Mouse (Mus musculus): Measurements from ENCODE around the gene Mien1.

The Mien1 gene

DNA sequence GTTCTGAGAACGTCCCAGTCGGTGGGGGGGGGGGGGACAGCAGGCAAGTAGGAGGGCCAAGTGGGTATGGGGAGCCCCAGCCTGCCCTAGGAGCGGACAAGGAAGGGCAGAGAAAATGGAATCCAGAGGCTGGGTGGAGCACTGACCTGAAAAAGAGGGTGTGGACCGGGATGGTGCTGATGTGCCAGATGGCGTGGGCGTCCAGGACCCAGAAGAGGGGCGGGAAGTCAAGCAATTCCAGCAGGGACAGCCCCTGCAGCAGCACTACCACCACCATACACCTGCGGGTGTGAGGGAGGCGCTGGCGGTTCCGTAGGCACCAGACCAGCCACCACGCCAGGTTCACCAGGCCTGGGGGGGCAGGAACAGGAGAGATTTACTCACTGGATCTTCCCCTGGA lies 48.6 kb downstream of the Mien1 start:
- DNase-seq (ENCODE audit: inconsistent age in 2 of 2, low spot score in 1 of 2): peak in 1 of 2 experiments; percentile 26

GRCm38 (mm10) chr11:98389221-98389780 lies 49.5 kb downstream of the Mien1 start:
- DNase-seq (ENCODE audit: inconsistent age in 2 of 2, low spot score in 1 of 2): peak; percentile 52 to 73

GRCm38 (mm10) chr11:98388282-98388681 lies 50.5 kb downstream of the Mien1 start:
- DNase-seq (ENCODE audit: inconsistent age in 2 of 2, low spot score in 1 of 2): no peak
